Mouse (Mus musculus): ENCODE data around the gene Znhit3. TPM values are rescaled to one million over a fixed set of nuclear protein-coding genes. Genes with fewer than 3 reads are reported as not detected.

The Znhit3 gene
- total and polyA plus RNA-seq, 3 experiments, result 49.6 to 76.1 TPM; not detected in 1

- H3K9me3 ChIP-seq (replicated peaks; ENCODE audit: insufficient read depth, low read length), result no peaks in the 10 kb centered on the region
- no peak overlapping the region for H3K4me3 ChIP-seq (ENCODE audit: control insufficient read depth in 1 of 2, insufficient read depth in 1 of 2, low read depth in 2 of 2, low read length in 2 of 2)
- H3K4me1 ChIP-seq (ENCODE audit: control insufficient read depth in 1 of 2, insufficient read depth in 2 of 2, low read length in 2 of 2), result no peaks in the 10 kb centered on the region
- no peak for DNase-seq (ENCODE audit: low read depth, low spot score)
- no peaks in the 10 kb centered on the region for H3K27me3 ChIP-seq (ENCODE audit: control insufficient read depth in 1 of 2, insufficient read depth in 2 of 2, low read length in 2 of 2)
- no peak overlapping the region for H3K27ac ChIP-seq (ENCODE audit: control insufficient read depth, low read depth, low read length)
- H3K36me3 ChIP-seq (ENCODE audit: control insufficient read depth in 1 of 2, insufficient read depth in 2 of 2, low read length in 2 of 2), result peaks cover 0 to 7% of the 10 kb centered on the region in 2 experiments; a peak in 2 of 4 replicates
- TF ChIP-seq CHD2 (IDR thresholded peaks at IDR 0.05; ENCODE audit: low read length), result no peak
- H3K79me2 ChIP-seq (ENCODE audit: control insufficient read depth, insufficient read depth, low read length, poor library complexity), result no peaks in the 10 kb centered on the region
- no peak overlapping the region for H3K9ac ChIP-seq (ENCODE audit: control insufficient read depth, low read depth, low read length, poor library complexity, severe bottlenecking)
These were observed 26.7 kb downstream of the Znhit3 start for GRCm38 (mm10) chr11:84889492-84889891.

DNA sequence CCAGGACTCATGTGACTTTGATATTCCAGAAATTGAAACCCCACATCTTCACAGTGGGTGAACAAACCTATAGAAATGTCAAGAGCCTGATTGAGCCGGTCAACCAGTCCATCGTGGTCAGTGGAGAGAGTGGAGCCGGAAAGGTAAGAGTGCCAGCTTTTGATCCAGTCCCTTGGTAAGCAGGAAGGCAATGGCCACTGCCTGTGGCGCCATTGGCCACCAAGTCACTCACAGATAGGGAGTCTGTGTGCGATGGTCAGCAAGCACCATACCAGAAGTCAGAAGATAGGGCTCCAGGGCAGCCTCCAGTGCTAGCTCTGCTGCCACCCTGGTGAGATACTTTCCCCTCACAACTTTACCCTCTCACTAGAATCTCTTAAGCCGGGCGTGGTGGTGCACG, 28.1 kb downstream of the Znhit3 start:
- Histone ChIP-seq H3K27ac (ENCODE audit: control insufficient read depth, low read depth, low read length) (no peak overlapping the region), H3K4me1 (ENCODE audit: control insufficient read depth in 1 of 2, insufficient read depth in 2 of 2, low read length in 2 of 2) (no peaks in the 10 kb centered on the region), H3K36me3 (ENCODE audit: control insufficient read depth in 1 of 2, insufficient read depth in 2 of 2, low read length in 2 of 2) (peaks cover 0 to 7% of the 10 kb centered on the region in 2 experiments; a peak in 2 of 4 replicates), H3K4me3 (ENCODE audit: control insufficient read depth in 1 of 2, insufficient read depth in 1 of 2, low read depth in 2 of 2, low read length in 2 of 2) (no peak overlapping the region), H3K9me3 (replicated peaks; ENCODE audit: insufficient read depth, low read length) (no peaks in the 10 kb centered on the region), H3K79me2 (ENCODE audit: control insufficient read depth, insufficient read depth, low read length, poor library complexity) (no peaks in the 10 kb centered on the region), H3K9ac (ENCODE audit: control insufficient read depth, low read depth, low read length, poor library complexity, severe bottlenecking) (no peak overlapping the region), H3K27me3 (ENCODE audit: control insufficient read depth in 1 of 2, insufficient read depth in 2 of 2, low read length in 2 of 2) (no peaks in the 10 kb centered on the region)
- DNase-seq (ENCODE audit: low read depth, low spot score), result no peak
- TF ChIP-seq MAZ (IDR thresholded peaks at IDR 0.05; ENCODE audit: low read depth, low read length), result no peak
- no peak for TF ChIP-seq MEF2A (IDR thresholded peaks at IDR 0.05; ENCODE audit: extremely low read depth, insufficient replicate concordance, low read depth, low read length, poor library complexity, severe bottlenecking)
- no peak for TF ChIP-seq USF2 (IDR thresholded peaks at IDR 0.05; ENCODE audit: borderline replicate concordance in 1 of 2, insufficient read depth in 1 of 2, low read depth in 1 of 2, low read length in 2 of 2)
- no peak for TF ChIP-seq GABPA (IDR thresholded peaks at IDR 0.05; ENCODE audit: low read depth, low read length)
- no peak for TF ChIP-seq RCOR1 (IDR thresholded peaks at IDR 0.05; ENCODE audit: low read depth, low read length)
- TF ChIP-seq NRF1 (IDR thresholded peaks at IDR 0.05; ENCODE audit: insufficient read depth, low read depth, low read length, poor library complexity, severe bottlenecking), result no peak
- TF ChIP-seq MYC (IDR thresholded peaks at IDR 0.05; ENCODE audit: low read depth, low read length), result no peak
- no peak for TF ChIP-seq UBTF (IDR thresholded peaks at IDR 0.05; ENCODE audit: borderline replicate concordance, insufficient read depth, low read depth, low read length)
- TF ChIP-seq GATA1 (IDR thresholded peaks at IDR 0.05; ENCODE audit: low read depth, low read length), result no peak
- no peak for TF ChIP-seq ELF1 (IDR thresholded peaks at IDR 0.05; ENCODE audit: low read depth, low read length)
- TF ChIP-seq ZNF384 (IDR thresholded peaks at IDR 0.05; ENCODE audit: low read depth, low read length), result no peak
- no peak for TF ChIP-seq POLR2AphosphoS2 (IDR thresholded peaks at IDR 0.05; ENCODE audit: low read length)
- no peak for TF ChIP-seq RAD21 (IDR thresholded peaks at IDR 0.05; ENCODE audit: low read depth, low read length)

Measured in MEL (cell line).